Mouse (Mus musculus) right cerebral cortex, postnatal 36 days (tissue): ENCODE results near the gene Polr2j.

ENCODE experiments used
- DNase-seq, 2 experiments: peaks; one replicate each; pipeline ENCODE4 v3.0.0; 2022; ENCODE audit warnings: low spot score in 2 of 2, mixed read lengths in 1 of 2

The Polr2j gene

DNA sequence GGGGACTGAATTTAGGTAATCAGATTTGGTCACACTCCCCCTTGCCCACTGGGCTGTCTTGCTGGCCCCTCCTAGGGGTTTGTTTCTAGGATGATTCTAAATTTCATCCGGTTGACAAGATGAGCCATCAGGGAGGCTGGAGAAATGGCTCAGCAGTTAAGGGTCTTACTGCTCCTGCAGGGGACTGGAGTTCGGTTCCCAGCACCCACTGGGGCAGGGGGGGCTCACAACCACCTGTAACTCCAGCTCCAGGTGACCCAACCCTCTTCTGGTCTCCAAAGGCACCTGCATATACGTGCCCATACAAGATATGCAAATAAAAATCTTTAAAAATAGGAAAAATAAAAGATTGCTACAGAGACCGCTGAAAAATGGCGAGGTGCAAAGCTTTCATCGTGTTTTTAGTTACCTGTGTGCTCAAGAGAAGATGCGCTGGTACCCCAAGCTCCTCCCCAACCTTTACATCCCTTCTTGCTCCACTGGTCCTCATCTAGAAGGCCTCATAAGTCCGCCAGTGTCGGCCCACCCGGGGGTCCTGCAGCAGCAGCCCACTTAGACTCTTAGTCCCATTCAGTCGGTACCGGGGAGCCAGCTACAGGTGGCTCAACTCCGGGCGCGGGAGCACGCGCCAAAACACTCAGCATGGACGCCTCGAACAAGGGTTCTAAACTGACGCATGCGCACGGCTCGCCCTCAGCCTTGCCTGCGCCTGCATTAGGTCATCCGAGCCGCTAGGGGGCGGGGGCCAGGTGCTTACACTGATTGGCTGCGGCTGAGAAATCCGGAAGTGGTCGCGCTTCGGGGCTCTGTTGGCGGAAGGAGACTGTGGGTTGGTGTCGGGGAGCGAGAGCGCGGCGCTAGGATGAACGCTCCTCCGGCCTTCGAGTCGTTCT is at the start of gene Polr2j:
Polr2j (plus strand) TSS at position 741 of the 893 bp plus-strand sequence.
- DNase-seq: peak; percentile 94 to 96

DNA sequence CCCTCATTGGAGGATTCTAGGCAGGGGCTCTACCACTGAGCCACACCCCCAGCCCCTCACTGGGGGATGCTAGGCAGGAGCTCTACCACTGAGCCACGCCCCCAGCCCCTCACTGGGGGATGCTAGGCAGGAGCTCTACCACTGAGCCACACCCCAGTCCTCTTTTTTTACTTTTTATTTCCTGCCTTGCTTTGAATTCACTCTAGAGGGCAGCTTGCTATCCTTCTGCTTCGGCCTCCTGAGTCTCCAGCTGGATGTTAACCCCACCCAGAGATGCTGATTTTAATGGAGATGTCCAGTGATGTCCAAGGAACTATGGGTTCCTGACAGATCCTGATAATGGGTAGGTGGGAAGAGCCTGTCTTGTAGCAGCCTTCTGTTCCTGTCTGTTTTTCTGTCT is 47.0 kb upstream of the Polr2j start:
- no peak for DNase-seq

DNA sequence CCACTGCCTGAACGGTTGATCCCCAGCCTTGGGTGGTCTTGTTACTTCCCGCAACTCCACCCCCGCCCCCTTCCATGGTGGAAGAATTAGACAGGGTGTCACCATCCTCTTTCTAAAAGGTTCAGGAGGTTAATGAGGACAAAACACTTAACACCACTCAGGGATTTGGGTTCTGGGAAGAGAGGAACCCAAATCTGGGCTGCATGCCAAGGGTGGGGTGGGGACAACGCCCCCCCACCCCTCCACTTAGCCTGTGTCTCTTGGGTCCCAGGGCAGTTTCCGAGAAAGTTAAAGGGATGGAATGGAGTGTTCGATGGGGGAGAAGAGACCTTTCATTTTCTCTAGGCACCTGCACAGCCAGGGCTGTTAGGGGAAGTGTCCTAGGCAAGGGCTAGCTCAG is 43.4 kb upstream of the Polr2j start:
- no peak for DNase-seq

DNA sequence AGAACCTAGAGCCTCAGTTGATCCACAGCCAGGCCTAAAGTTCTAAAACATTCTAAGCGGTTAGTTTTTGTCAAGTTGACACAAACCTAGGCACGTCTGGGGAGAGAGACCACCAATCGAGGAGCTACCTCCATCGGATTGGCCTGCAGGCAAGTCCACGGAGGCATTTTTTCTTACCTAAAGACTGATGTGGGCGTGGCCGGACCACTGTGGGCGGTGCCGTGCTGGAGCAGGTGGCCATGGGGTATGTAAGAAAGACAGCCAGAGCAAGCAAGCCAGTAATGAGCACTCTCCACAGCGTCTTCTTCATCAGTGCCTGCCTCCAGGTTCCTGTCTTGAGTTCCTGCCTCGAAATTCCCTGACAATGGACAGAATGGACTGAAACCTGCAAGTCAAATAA is 42.9 kb upstream of the Polr2j start:
- DNase-seq: no peak

DNA sequence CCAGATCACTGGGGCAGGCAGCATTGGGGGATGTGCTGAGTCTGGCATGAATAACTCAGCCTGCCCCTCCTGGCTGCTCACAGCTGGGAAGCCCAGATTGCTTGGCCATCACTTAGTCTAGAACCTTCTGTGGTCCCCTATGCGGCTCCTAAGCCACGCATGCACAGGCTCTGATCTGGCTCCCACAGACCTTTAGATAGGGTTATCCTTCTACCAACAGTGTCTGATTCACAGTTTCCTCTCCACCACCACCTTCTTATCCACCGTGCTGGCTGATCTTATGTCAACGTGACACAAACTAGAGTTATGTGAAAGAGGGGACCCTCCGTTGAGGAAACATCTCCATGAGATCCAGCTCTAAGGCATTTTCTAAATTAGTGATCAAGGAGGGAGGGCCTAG is 41.4 kb upstream of the Polr2j start:
- DNase-seq: no peak

DNA sequence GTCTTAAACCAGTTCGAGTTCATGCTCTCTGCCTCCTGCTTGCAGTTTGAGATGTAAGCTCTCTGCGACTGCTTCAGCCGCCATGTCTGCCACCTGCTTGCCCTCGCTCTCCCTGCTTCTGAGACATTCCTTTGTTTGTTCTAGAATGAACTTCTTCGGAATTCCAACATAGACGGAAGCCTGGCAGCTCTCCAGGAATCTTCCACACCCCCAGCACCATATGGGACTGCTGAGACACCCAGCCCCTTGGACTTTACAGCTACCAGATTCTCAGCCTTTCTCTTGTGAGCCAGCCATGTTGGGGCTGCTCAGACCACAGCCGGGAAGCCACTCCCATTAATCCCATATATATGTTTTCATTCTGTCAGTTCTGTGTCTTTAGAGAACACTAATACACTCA is 40.1 kb upstream of the Polr2j start:
- DNase-seq: no peak

DNA sequence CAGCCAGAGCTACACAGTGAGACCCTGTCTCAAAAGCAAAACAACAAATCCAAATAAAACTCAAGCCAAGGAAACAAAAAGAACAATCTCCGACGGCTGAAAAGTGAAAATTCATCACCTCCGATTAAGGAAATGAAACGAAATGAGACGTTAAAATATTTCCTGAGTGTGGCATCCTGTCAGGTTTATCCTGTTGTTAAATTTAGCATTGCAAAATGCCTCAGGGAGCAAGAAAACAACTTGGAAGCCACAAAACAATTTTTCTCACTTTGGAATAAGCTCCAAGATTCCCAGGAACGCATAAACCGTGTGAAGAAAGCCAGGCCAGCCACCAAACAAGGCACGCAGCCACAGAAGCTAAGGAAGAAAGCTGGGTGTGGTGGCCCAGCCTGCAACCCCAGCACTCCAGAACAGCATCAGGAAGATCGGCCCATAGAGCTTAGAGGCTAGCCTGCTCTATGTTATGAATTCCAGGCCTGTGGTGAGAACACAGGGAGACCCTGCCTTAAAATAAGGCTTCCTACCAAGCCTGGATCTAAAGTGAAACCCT is 39.4 kb upstream of the Polr2j start:
- DNase-seq: no peak

DNA sequence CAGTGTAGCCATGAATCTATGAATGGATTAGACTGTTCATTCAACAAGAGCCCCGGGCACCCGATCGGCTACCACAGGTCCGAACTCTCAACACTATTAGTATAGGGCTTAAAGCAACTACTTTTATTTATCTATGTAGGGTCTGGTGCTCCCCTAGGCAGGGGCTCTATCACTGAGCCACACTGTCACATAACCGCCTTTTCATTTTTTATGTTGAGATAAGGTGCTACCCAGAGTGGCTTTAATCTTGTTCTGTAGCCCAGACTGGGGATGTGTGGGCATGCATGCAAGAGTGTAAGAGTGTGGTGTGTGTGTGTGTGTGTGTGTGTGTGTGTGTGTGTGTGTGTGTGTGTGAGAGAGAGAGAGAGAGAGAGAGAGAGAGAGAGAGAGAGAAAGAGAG is 38.3 kb upstream of the Polr2j start:
- DNase-seq: no peak

DNA sequence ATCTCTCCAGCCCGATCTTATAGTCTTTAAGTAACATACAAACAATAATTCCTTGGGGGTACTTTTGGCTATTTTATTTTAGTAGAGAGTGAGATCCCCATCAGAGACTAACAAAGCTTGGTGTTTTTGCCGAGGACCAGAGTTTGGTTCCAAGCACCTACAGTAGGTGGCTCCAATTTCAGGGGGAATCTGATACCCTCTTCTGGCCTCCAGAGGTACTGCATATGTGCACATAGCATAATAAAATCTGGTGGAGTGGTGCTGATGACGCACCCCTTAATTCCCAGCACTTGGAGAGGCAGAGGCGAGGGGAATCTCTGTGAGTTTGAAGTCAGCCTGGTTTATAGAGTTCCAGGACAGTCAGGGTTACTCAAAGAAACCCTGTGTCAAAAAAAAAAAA is 34.1 kb upstream of the Polr2j start:
- DNase-seq: no peak

DNA sequence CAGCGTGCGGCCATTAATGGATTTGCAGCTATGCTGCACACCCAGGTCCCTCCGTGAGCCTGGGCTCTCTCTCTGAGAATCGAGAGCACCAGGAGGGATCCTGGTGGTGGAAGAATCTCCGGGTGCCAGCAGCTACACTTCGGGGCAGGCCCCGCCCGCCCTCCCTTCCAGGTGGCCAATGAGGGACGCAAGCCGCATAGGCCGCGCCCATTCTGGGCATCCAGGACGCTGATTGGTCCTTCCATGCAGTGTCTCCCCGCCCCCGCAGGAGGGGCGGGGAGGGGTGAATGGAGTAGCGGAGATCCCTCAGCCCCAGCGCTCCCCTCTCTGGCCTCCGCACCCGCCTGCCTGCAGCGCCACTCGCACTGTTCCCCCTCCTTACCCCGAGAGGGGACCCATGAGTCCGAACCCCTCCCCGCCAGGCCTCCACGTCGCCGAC is 32.7 kb upstream of the Polr2j start, which contains the start of gene Rasa4:
Rasa4 (plus strand) TSS at position 248 of the 439 bp plus-strand sequence.
- DNase-seq: peak; percentile 93 to 94

DNA sequence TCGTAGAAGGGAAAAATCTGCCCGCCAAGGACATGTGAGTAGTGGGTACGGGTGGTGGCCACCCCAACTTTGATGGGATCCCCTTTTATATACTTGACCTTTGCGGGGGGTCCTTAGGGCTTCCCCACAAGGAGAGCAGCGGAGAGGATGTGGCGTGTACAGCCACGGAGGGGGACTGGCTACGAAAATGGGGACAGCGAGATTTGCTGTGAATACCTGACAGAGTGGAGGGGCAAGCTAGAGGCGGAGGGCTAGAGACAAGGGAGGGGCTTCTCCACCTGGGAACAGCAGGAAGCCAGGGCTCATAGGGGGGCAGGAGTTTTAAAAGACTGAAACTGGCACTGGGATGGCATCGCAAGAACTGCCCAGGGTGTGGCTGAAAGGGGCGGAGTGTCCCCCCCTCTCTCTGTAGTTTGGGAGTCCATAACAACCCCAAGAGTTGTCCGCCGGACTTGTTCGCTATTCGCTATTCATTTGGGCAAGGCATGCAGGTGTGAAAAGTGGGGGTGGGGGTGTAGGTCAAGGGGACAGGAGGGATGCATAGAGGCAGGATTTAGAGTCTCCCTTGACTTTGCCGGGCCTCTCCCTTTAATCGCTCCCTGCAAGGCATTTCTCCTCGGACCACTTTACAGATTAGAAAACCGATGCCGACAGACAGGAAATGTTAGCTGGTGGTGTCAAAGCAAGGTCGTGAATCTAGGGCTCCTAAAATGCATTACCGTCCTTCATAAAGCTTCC is 32.1 kb upstream of the Polr2j start:
- no peak for DNase-seq

DNA sequence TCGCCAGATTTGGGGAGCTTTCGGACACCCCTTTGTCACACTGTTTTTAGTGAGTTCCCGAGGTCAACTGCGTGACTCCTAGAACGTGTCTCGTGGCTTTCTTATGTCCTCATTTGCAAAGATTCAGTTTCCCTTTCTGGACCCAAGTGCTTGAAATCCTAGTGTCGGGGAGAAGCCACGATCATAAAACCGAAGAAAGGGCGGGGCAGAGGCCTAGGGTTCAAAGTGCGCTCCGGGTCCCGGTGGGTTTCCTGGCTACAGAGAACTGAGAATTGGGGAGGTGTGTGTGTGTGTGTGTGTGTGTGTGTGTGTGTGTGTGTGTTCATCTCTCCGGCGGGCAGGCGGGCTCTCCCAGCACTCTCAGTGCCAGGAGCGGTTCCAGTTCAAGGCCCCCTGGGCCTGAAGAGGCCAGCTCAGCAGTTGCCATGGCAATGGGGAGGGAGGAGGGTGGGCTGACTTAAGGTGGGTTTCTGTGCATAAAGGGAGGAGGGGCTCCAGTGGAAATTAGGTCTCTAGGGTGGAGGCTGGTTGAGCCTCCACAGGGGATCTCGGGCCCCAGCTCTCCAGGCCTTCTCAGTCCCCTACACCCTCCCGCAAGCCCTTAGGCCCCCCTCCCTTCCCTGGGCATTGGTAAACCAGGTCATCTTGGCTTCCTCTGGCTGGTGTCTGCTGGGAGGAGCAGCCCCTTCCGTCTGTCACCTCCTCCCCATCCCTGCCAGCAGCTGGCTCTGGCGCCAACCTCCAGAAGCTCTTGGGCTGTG is 31.4 kb upstream of the Polr2j start:
- DNase-seq: no peak

DNA sequence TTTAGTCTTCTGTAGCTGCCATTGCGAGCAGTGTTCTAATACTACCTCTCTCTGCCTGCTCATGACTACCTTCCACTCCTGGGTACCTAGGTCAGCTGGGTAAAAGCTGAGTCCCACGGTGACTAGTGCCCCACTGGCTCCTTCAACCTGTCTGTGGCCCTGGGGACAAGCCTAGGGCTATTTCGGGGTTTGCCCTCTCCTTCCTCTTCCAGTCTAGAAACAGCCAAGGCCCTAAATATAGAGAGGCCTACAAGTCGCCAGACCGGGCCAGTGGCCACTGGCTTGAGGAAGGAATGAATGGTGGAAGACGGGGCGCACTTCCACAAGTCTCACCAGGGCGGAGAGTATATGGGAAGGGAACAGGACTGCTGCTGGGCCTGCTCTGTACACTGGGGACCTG is 30.1 kb upstream of the Polr2j start:
- no peak for DNase-seq

DNA sequence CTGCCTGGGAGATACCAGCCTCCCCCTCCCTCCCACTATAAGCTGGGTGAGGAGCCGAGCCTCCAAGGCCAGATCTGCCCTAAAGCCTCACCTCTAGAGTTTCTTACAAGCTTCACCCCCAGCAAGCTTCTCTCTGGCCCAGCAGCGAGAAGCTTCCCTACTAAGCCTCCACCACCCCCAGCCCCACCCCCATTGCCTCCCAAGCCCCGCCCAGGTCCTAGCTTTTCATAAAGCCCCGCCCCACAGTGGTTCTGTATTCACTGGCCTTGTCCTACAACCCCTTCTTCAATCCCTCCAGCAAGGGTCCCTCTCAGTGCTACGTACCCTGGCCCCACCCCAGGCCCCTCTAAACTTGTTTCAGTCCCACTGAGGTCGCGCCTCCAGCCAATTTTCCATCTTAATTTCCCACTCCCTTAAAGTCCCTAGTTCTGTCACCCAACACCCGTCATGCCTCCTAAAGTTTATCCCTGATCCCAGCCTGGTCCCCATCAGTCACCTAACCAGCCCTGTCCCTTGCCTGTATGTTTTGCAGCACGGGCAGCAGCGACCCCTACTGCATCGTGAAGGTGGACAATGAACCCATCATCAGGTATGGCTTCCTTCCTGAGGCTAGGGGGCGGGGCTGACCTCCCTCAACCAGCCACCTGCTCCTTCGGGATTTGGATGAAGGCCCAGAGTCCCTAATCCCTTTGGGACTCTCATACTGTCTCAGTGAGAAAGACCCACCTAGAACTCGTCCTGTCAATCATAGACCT is 27.4 kb upstream of the Polr2j start:
- no peak for DNase-seq

DNA sequence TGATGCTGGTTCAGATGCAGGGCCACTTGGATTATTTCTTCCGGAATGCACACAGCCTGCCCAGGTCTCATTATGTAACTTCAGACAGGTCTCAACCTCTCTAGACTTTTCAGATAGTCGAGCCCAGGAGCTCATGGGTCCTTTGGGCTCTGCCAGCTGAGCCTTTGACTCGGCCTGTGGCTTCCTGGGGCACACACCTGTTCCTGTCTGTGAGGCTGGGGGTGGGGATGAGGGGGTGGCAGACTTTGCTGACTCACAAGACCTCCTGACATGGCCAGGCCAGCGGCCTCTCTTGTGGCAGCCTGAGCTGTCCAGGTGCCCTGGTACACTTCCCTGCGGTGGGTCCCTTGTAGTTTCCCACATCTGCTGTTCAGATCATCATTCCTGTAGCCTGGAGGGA is 24.5 kb upstream of the Polr2j start:
- no peak for DNase-seq

DNA sequence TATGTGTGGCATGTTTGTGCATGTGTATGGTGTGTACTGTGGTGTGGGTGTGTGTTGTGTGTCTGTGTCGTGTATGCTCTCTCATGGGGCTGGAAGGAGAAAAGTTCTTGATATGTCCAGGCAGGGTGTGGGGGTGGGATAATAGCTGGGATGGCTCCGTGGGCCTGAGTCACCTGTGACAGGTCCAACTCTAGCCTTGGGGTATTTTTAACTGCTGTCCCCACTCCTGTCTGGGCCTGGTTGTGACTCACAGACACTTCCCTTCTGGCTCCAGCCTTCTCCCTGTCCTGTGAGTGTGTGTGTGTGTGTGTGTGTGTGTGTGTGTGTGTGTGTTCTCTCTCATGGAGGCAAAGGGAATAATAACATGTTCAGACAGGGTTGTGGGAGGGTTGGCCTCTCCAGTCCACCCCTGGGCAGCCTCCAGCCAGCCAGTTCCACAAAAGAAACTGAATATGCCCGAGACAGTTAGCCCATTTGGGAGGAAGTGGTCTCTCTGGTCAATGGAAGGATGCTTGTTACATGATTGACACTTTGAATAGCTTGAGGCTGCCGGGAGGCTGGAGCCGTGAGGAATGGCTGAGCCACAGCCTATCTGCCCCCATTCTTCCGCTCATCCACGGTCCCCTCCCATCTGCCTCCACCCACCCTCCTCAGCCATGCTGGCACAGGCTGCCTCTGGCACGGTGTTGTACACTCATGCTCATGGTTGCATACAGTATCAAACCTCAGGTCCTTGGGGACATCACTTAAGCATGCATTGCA is 22.0 kb upstream of the Polr2j start:
- no peak for DNase-seq

DNA sequence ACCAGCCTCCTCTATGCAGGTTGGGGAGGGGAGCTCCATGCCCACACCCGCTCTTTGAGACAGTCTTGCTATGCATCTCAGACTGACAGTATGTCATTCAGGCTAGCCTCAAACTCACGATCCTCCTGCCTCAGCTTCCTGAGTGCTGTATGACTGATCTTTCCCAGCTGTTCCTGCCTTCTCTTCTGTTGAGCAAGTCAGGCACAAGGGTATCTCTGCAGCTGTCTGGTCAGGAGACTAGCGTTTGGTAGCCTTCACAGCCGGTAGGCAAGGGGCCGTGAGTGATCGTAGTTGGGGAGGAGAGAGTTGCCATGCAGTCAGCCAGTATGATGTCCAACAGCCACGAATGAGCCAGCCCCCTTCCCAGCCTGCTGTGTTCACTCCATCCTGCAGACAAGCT is 21.3 kb upstream of the Polr2j start:
- no peak for DNase-seq

DNA sequence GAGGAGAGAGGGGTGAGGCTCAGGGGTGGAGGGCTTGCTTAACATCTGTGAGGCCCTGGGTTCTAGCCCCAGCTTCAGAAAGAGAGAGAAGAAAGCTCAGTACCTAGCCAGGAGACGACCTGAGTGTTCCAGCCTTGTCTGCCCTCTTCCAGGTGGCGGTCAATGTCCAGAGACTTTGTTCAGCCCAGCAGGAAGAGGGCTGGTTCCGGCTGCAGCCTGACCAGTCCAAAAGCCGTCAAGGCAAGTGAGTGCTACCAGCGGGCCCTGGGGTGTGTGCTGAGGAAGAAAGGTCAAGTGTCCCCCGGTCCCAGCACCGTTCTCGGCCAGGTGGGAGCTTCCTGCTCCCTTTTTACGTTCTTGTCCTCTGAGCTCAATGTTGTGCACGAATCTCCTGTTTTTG is 17.9 kb upstream of the Polr2j start:
- no peak for DNase-seq

DNA sequence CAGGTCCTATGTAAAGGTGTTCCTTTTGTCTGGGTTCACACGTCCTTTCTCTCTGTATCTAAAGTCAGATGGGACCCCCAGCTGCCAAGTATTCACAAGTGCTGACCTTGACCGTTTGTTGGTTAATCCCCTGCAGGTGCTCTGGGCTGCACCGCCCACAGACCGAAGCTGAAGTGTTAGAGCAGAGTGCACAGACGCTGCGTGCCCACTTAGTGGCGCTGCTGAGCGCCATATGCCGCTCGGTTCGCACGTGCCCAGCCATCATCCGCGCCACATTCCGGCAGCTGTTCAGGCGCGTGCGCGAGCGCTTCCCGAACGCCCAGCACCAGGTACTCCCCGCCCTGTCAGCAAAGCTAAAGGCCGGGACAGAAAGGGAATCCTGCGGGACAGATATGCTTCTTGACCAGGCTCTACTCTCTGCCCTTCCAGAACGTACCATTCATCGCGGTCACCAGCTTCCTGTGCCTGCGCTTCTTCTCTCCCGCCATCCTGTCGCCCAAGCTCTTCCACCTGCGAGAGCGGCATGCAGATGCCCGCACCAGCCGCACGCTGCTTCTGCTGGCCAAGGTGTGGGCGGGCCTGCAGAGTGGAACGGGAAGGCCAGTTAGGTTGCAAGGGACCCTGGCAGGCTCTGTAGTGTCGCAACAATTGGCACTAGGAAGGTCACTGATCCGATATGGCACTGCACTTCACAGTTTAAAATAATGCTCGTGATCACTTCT is 14.2 kb upstream of the Polr2j start:
- DNase-seq: peak; percentile 61 to 70

DNA sequence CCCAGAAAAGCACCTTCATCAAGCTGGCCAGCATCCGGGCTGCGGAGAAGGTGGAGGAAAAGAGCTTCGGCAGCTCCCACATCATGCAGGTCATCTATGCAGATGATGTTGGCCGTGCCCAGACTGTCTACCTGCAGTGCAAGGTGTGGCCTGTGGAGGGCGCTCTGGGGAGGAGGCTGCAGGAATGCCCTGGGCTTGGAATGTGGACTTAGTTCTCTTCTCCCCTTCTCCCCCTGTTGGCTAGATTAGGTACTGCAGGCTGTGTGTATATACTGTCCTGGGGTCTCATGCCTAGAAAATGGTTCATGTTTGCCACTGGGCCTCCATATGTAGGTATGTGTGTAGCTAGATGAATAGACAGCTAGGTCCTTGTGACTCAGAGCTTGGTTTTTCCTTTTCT is 11.9 kb upstream of the Polr2j start:
- no peak for DNase-seq
